Mouse (Mus musculus) adrenal gland, postnatal 36 days (tissue): ENCODE data around the gene Grm4. TPM values are rescaled to one million over a fixed set of nuclear protein-coding genes. Genes with fewer than 3 reads are reported as not detected.

ENCODE experiments used
- DNase-seq, 2 experiments: peaks; one replicate each; pipeline ENCODE4 v3.0.0; 2021; ENCODE audit warnings: mixed read lengths in 1 of 2
- total RNA-seq, 2 experiments: library from RNA; stranded (reverse); gene quantifications; 2 replicates each; pipeline ENCODE4 v1.2.3; 2021

Gene Grm4
- total RNA-seq, 2 experiments from 2014 or later: 3.4 to 12.2 TPM

DNA sequence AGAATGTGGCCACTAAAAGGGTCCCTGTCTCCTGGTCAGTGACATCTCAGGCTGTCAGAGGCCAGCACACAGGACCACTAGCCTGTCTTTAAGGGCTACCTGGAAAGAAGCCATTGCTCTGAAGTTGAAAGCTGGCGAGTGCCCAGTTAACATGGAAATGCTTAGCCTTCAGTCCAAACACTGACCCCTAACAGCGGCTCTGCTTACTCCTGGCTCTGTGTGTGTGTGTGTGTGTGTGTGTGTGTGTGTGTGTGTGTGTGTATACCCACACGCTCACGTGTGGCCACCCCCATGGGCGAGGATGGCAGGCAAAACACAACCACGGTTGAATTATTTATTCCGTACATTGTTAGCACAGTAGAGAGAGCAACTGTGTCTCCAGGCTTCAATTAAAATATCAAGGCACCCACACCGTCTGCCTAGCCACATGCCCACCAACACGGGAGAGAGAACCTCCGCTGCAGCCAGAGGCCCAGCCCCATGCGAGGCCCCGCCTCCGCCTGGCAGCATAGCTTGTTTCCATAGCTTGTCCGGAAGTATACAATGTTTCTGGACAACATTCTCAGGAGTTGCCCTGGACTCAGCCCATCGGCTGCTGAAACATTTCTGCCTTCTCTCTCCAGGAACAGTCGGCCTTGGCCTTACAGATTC, 32.9 kb downstream of the Grm4 start:
- no peak for DNase-seq

DNA sequence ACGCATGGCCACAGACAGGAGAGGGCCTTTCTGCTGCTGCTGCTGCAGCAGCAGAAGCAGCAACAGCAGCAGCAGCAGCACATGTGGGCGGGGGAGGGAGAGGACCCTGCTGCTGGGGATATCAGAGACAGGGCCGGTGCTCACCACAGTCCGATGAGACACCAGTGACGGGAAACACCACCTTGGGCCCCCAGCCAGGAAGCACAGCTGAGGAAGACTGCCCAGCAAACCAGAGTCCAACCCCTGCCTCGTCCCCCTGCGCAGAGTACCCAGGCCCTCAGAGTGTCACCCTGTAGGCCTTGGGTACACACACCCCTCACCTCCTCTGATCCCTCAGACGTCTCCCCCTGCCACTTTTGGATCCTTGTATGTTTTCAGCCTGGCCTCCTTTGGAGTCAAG, 35.3 kb downstream of the Grm4 start:
- DNase-seq: no peak

DNA sequence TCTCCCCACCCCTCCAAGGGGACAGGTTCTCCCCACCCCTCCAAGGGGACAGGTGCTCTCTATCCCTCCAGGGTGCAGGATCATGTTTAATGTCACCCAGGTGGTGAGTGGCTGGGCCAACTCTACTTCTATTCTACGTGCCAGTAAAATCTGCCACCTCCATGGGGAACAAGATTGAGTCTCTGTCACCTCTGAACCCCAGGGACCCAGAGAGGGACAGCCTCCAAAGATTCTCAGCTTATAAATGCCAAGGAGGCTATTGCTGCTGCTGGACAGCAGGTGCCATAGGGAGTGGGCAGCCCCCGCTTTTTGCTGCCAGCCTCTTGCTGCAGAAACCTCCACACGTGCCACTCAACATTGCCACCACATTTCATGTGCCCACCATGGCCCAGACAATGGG, 37.6 kb downstream of the Grm4 start:
- DNase-seq: no peak

DNA sequence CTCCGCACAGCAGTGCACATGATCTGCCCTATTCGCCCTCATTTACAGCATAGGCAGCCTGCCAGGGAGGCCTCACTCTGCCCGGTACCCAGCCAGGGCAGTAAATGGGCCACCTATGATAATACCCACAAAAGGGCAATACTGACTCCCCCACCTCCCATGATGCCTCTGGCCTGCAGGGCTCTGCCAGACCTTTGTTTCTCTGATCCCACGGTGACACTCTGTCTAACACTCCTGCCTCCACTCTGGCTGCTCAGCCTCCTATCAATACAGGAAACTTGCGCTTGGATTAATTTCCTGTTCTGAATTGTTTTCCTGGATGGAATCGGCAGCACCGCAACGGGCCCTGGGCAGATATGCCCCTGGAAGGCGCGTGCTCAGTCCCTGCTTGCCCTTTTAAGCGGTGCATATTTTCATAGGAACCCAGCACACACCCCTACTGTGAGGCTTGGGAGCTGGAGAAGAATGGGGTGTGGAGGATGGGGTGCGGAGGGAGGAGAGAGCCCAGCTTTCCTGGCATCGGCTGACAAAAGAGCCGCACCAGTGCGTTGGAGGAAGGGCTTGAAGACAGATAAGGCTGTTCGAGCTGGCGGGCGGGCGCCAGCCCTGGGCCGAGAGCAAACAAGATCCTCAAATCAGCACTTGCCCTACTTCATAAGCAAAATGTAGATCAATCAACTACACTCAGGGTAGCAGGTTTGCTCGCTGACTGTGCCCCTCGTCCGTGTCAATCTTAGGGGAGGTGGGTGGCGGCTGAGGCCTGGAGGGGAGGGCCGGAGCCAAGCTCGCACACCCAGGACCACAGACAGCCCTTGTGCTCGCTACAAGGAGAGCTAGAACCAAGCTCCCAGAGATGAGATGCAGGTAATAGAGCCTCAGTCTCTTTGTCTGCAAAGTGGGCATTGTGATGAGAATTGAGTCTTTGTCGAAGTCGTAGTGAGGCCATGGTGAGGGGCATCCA, 40.8 kb downstream of the Grm4 start:
- no peak for DNase-seq

DNA sequence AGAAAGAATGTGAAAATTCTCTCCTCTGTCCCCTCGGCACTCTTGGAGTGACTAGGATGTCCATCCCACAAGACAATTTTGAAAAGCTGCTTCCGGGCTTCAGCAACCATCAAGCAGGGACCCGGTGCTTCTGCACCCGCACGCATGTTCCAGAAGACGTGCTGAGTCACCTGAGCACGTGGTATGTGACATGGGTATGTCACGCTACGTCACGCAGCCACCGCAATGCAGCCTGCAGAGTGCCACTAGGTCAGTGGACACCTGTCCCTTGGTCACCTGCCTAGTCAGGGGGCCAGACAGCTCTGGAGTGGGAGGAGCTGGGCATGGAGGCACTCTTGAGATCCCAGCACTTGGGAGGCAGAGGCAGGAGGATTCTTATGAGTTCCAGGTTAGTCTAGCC, 45.6 kb downstream of the Grm4 start:
- DNase-seq: no peak

GRCm38 (mm10) chr17:27466620-27467019, 54.6 kb downstream of the Grm4 start:
- DNase-seq: peak; percentile 69 to 78

DNA sequence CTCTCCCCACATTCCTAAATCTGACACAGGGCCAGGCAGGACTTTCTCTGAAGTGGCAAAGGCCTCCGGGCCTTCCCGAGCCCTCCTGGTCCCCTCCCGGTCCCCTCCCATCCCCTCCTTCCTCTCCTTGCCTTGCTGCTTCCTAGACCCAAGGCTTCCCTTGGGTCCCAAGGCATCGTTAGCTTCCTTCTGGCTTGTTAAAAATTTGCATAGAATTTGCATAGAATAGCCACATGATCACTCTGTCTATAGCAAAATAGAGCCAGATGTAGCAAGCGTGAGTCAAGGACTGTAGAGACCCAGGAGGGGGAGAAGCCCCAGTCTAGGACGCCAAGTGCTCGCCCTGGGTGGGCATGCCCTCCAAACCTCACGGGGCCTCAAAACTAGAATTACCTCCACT, 55.3 kb downstream of the Grm4 start:
- no peak for DNase-seq

GRCm38 (mm10) chr17:27464327-27464962, 56.8 kb downstream of the Grm4 start:
- no peak for DNase-seq

DNA sequence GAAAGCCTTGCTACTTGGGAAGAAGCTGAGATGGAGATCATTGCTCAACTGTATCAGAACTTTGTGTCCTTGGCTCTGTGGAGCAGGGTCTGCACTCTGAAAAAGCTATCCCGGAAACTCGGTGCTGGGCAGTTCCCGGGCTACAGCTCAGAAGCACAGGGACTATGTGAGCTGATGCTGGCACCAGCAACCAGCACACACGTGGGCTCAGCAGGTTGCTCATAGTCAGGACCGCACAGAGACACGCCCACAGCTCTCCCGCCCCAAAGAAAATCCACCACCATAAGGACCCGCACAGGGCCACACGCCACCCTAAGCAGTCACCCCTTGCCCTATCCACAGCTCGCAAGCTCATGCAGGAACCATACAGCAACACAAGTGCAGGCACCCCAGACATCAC, 61.2 kb downstream of the Grm4 start:
- DNase-seq: no peak

GRCm38 (mm10) chr17:27459241-27459640, 62.0 kb downstream of the Grm4 start:
- DNase-seq: no peak

DNA sequence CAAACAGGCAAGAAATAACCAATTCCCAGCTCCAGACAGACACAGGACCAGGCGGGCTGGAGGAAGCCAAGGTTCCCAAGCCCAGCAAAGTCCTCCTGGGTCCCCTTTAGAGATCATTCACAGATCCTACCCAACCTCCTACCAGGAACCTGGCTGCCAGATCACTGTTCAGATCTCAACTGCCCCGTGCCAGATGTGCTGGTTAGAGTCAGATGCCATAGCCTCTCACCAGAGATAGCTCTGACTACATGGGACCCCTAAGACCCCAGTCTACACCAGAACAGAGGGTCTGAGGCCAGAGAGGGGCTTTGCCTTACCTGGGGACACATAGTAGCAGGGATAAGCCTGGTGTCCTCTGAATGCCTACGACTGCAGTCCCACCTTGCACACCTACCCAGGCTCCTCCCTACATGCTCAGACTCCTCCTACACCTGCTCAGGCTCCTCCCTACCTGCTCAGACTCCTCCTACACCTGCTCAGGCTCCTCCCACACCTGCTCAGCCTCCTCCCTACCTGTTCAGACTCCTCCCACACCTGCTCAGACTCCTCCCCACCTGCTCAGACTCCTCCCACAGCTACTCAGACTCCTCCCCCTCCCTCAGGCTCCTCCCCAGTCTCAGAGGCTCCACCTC, 63.2 kb downstream of the Grm4 start:
- no peak for DNase-seq

GRCm38 (mm10) chr17:27457038-27457577, 64.1 kb downstream of the Grm4 start:
- no peak for DNase-seq

GRCm38 (mm10) chr17:27456364-27456763, 64.8 kb downstream of the Grm4 start:
- no peak for DNase-seq

GRCm38 (mm10) chr17:27455012-27455784, 66.0 kb downstream of the Grm4 start:
- no peak for DNase-seq

- no peak for DNase-seq
Observed at GRCm38 (mm10) chr17:27454396-27454795, 66.8 kb downstream of the Grm4 start.

GRCm38 (mm10) chr17:27453045-27453444, 68.2 kb downstream of the Grm4 start:
- no peak for DNase-seq

DNA sequence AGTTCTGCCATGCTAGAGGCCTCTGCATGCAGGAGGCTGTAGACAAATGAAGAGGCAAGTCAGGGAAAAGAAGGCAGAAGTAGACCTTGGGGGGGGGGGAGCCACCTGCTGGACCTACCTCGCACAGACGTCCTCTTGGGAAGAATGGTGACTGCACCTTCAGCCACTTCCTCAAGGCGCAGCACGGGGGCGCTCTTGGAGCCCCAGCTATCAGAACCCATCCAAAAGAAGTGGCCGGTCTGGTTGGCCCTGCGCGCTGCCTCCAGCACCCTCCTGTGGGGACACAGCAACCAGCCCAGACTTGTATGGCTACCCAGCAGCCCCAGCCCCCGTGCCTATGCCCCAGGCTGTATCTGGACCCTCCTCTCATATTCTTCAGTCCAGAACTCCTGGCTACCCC, 69.4 kb downstream of the Grm4 start:
- DNase-seq: no peak

DNA sequence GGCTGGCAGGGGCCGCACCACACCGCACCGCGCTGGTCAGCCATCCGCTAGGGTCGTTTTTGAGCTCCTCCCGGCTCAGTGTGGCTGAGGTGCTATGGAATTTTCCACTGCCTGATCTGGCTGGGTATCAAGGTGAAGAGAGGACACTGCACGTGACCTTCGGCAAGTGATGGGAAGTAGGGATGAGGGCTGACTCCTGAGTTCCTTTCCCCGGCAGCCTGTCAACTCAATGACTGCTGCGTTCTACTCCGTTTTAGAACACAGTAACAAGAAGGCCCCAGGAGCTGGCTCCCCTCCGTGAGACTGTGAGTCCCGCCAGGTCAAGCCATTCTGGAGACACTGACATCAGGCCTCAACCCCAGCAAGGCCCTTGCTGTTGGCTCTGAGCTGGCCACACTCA, 70.0 kb downstream of the Grm4 start:
- DNase-seq: peak; percentile 16 to 20

GRCm38 (mm10) chr17:27449757-27450330, 71.4 kb downstream of the Grm4 start:
- DNase-seq: no peak

DNA sequence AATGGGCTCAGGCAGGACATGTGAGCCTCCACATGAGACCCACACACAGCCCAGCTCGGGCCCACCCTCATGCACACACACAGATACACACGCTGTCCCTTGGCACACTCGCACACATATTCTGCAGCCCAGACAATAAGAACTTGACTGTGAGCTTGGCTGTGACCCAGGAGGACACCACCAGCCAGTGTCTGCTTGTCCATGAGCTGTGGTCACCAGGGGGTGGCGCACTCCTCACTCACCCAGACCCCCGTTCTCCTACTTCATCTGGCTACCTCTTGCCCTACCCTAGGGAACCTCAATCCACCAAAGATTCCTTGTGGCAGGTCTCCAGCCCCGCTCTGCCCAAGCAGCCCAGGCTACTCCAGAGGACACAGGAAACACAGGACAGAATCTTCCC, 72.5 kb downstream of the Grm4 start:
- no peak for DNase-seq
